Mouse (Mus musculus): ENCODE data around the gene Cept1.
"Not testable (repeated sequence)": the region's sequence is repeated elsewhere in the genome, so short reads cannot be mapped to it uniquely, and the experiment has no call there.

Gene Cept1

GRCm38 (mm10) chr3:106547171-106547923, at the start of gene Cept1, which contains the start of gene Dram2:
TSS of gene Cept1 (minus strand) at chr3:106547802.
TSS of gene Dram2 (plus strand) at chr3:106547798.
- DNase-seq (ENCODE audit: low spot score), result peak; percentile 87

- not testable (repeated sequence) for DNase-seq (ENCODE audit: low spot score)
Measured at GRCm38 (mm10) chr3:106593631-106594030, 46.0 kb upstream of the Cept1 start.

GRCm38 (mm10) chr3:106579296-106579695, 31.7 kb upstream of the Cept1 start:
- DNase-seq (ENCODE audit: low spot score), result no peak

DNA sequence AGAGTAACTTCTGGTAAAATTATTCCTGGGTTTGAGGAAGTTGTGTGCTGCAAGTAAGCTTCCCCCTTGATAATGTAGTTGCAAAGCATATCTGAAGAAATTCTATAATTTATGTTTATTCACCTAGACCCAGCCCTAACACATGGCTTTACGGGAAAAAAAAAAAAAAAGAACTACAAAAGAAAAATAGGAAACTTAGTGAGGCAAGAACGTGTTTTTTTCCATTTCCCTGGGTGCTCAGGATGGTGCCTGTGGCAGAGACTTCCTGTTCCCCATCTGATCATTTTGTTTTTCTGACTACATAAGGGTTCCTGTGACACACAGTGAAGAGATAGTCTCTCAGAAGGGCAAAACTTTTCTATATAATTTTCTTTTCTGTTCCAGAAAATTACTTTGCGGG, 25.6 kb upstream of the Cept1 start:
- no peak for DNase-seq (ENCODE audit: low spot score)

DNA sequence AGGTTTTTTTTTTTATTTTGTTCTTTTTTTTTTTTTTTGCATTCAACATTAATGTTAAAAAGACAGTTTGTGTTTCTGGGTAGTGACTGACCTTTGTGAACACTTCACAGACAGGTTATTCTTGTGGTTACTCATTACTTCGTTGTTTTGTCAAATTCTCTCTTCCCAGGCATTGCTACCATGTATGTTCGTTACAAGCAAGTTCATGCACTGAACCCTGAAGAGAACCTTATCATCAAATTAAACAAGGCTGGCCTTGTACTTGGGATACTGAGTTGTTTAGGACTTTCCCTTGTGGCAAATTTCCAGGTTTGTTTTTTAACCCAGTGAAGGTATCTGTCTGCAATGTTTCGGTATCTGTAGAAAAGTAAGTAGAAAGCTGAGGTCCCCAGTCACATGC, 18.3 kb upstream of the Cept1 start:
- no peak for DNase-seq (ENCODE audit: low spot score)

DNA sequence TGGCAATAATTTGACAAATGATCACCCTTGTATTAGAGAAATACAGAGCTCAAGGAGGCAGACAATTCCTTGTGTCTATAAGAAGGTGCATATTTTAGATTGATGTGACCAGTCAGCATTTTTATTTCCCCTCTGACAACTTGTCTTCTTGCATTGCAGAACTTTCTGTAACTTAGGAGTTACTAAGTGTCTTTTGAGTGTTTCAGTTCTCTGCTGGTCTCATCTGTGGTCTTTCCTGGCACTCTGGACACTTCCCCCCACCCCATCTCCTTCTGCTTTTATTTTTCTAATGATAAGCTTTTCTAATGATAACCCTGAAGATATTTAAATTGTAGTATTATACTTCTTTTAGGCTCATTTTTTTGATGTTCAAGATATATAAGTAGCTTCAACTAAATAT, 10.7 kb upstream of the Cept1 start:
- no peak for DNase-seq (ENCODE audit: low spot score)

GRCm38 (mm10) chr3:106555743-106556250, 8.2 kb upstream of the Cept1 start:
- DNase-seq (ENCODE audit: low spot score), result no peak

DNA sequence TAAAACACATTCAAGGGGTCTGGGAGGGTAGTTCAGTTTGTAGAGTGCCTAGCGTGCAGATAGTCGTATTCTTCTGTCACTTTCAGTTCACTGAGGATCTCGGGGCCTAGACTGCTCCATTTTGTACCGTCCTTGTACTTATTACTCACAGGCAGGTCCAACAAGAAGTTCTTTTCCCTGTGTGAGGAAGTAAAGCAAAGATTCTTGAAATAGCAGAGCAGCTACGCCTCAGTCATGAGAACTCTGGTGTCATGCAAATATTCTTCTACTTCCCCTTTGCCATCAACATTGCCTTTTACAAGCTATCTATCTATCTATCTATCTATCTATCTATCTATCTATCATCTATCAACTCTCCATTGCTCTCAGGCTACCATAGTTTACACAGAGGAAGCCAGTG, 5.8 kb upstream of the Cept1 start:
- no peak for DNase-seq (ENCODE audit: low spot score)

DNA sequence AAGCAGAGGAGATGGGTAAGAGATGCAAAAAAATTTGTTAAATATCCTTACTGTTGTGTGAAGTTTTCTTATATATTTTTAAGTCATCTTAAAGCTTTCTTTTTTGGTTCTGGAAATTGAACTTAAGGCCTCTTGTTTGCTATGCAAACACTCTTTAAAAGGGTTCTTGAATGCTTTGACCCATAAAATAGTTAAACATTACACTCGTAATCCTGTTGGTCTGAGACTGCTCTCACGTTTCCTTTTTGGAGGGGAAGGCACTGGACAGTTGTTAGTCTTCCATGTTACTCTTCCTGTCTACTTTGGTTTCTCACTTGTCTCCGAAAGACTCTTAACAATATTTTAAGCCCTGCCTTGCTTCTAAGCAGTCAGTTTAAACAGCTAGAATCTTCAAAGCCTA, 1.4 kb upstream of the Cept1 start:
- DNase-seq (ENCODE audit: low spot score), result no peak

GRCm38 (mm10) chr3:106547924-106548539, 430 bp upstream of the Cept1 start:
- DNase-seq (ENCODE audit: low spot score), result no peak

DNA sequence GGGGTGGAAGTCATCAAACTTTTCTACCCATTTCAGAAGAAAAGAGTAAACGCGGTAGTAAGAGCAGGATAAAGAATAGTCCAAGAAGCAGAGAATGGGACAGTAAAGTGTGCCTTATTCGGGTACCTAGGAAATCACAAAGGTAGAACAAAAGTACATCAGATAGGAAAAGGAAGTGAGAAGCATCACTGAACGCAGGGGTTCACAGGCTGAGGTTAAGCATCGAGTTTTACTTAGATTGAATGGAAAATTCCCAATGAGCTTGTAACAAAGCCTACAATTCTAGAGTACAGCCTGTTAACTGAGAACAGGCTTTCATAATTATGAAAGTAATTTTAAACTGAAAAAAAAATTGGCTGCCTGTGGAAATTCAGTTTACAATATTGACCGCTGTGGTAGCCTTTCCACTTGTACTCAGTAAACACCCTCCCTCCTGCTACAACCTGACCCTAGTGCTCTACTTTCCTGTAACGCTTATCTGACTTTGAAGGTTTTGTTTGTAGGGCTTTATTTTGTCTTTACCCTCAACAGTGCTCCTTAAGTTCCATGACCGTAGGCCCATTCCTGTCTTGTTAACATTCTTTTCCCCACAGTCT, 2.8 kb downstream of the Cept1 start:
- no peak for DNase-seq (ENCODE audit: low spot score)

- DNase-seq (ENCODE audit: low spot score), result no peak
Measured at GRCm38 (mm10) chr3:106533277-106533676, 14.3 kb downstream of the Cept1 start.

DNA sequence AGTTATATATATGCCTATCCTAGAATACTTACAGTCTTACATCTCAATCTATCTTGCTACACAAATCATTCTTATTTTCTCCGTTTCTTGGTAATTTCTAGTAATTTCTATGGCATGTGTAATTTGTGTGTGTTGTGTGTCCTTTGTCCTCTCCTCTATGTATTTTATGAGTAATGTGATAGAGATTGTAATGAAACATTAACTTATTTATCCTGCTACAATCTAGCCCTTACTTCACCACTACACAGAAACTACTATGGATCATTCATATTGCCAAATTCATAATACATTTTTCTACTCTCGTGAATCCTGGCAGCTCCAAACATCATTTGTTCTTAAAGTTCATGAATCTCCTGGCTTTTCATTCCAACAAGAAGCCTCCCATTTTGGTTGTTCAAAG, 19.6 kb downstream of the Cept1 start:
- no peak for DNase-seq (ENCODE audit: low spot score)

- no peak for DNase-seq (ENCODE audit: low spot score)
Measured at GRCm38 (mm10) chr3:106526411-106526810, 21.2 kb downstream of the Cept1 start.

- DNase-seq (ENCODE audit: low spot score), result no peak
Measured at GRCm38 (mm10) chr3:106522730-106523129, 24.9 kb downstream of the Cept1 start.

GRCm38 (mm10) chr3:106515016-106515415, 32.6 kb downstream of the Cept1 start:
- no peak for DNase-seq (ENCODE audit: low spot score)

DNA sequence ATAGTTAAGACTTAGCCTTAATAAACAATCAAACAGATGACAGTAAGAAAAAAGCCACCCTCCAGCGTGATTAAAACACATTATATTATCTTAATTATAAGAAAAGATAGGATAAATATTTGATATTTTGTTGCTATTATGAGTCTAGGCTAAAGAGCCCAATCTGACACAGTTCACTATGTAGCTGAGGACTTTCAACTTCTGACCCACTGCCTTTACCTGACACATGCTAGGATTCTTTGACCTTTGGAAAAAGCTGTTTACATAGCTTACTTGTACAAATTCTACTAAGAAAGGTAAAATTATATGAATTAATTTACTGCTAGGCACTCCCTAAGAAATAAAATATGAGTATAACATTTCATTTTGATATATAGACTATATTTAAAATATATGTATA, 36.9 kb downstream of the Cept1 start:
- no peak for DNase-seq (ENCODE audit: low spot score)

- DNase-seq (ENCODE audit: low spot score), result no peak
Measured at GRCm38 (mm10) chr3:106502892-106503291, 44.7 kb downstream of the Cept1 start.

DNA sequence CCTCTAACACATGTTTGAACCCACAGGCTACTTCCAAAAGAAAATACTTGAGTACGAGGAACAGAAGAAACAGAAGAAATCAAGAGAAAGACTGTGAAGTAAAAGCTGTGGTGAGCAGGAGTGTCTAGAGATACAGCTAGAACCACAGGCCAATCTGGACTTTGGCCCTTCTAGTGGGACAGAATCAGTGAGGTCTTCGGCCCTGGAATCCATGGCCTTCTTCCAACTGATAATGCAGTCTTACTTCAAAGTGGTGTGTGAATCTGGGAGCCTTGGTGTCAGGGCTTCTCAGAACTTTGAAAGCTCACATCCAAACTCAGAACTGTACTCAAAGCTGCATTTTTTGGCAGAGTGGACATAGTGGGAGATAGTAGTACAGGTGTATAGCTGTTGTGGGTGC, 47.1 kb downstream of the Cept1 start:
- DNase-seq (ENCODE audit: low spot score), result peak; percentile 25

DNA sequence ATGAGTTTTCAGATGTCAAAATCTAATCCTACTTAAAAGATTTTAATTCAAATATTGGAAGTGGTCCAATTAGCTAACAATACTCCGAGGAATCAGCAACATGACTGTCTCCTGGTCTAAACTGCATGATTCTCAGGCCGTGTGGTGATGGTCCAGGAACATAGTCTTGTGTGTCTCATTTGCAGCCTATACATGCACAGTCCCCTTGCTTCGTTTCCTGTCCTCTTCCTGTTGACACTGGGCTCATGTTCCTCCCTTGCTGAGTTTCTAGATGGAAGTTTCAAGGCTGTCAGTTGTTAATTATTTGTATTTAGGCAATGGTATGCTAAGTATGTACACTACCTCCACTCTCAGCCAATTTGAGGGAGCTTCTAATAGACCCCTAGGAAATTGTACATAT, 50.6 kb downstream of the Cept1 start:
- no peak for DNase-seq (ENCODE audit: low spot score)

- no peak for DNase-seq (ENCODE audit: low spot score)
Measured at GRCm38 (mm10) chr3:106496045-106496721, 51.4 kb downstream of the Cept1 start.

GRCm38 (mm10) chr3:106495346-106496044, 52.1 kb downstream of the Cept1 start:
- no peak for DNase-seq (ENCODE audit: low spot score)
